Mouse (Mus musculus) hindbrain, postnatal 0 days (tissue): ENCODE results near the gene P4hb. TPM values are rescaled to one million over a fixed set of nuclear protein-coding genes. Genes with fewer than 3 reads are reported as not detected.
"Not testable (repeated sequence)": the region's sequence is repeated elsewhere in the genome, so short reads cannot be mapped to it uniquely, and the experiment has no call there.

Experiments used
- ATAC-seq: fragments of 200-750 bp; cut with Nextera tagmentation; 2 replicates; pipeline ENCODE4 v1.8.0; 2017; ENCODE audit warnings: mild to moderate bottlenecking, moderate TSS enrichment, moderate library complexity
- DNase-seq: peaks from one replicate; pipeline ENCODE4 v3.0.0-alpha.2; 2015; ENCODE audit warnings: low spot score
- H3K27ac ChIP-seq: fragments of 300-500 bp; sonication (generic); 2 replicates; pipeline ENCODE4 v1.5.1; 2014; ENCODE audit warnings: mild to moderate bottlenecking
- H3K27me3 ChIP-seq: fragments of 300-500 bp; sonication (generic); 2 replicates; pipeline ENCODE4 v1.6.1; 2014; ENCODE audit warnings: low read length, mixed read lengths; ENCODE audit not compliant: insufficient read depth
- H3K36me3 ChIP-seq: fragments of 300-500 bp; sonication (generic); 2 replicates; pipeline ENCODE4 v1.6.1; 2014; ENCODE audit warnings: low read length, mixed read lengths; ENCODE audit not compliant: insufficient read depth
- H3K4me1 ChIP-seq: fragments of 300-500 bp; sonication (generic); 2 replicates; pipeline ENCODE4 v1.6.1; 2014; ENCODE audit warnings: antibody characterized with exemption, low read length, mixed read lengths; ENCODE audit not compliant: insufficient read depth
- H3K4me2 ChIP-seq: fragments of 300-500 bp; sonication (generic); 2 replicates; pipeline ENCODE4 v1.6.1; 2014; ENCODE audit warnings: low read depth, mild to moderate bottlenecking, low read length, moderate library complexity, mixed read lengths
- H3K4me3 ChIP-seq: fragments of 300-500 bp; sonication (generic); 2 replicates; pipeline ENCODE4 v1.5.1; 2014; ENCODE audit warnings: low read length
- H3K9ac ChIP-seq: fragments of 300-500 bp; sonication (generic); replicated peaks from 2 replicates; pipeline ENCODE4 v1.6.1; 2014; ENCODE audit warnings: mild to moderate bottlenecking, low read length, moderate library complexity, mixed read lengths
- H3K9me3 ChIP-seq: fragments of 300-500 bp; sonication (generic); 2 replicates; pipeline ENCODE4 v1.6.1; 2016; ENCODE audit warnings: low read length, mixed read lengths
- CTCF ChIP-seq: IDR thresholded peaks from 2 replicates; pipeline ENCODE4 v1.5.1; 2016; ENCODE audit warnings: antibody characterized with exemption, control low read depth, low read depth
- WGBS: fragments of 180-500 bp; shearing (Covaris S2); extraction: QIAGEN DNeasy Blood & Tissue Kit; methylation state at CpG from one replicate; pipeline ENCODE4 v1.1.7; 2014; 5-methylcytosine and 5-hydroxymethylcytosine counted together
- polyA plus RNA-seq: library from polyadenylated mRNA; unstranded; fragments of >200 nt; fragmentation: Nextera tagmentation; extraction: Ambion mirVana; gene quantifications from 2 replicates; pipeline ENCODE4 v1.2.1, GENCODE M21; 2015
- total RNA-seq: library from RNA; depleted of rRNA; stranded (reverse); fragments of >200 nt; gene quantifications from 2 replicates; pipeline ENCODE4 v1.2.3, GENCODE M21; 2014

P4hb gene
- total and polyA plus RNA-seq, 2 experiments from 2014 or later, result 147 to 222 TPM

- H3K9ac ChIP-seq, result no peak overlapping the region
- no peak overlapping the region for H3K4me2 ChIP-seq
- no peak for DNase-seq
- 97% methylated on average over 13 of the region's 13 CpGs for WGBS
- ATAC-seq, result no peak
- peaks cover 84% of the 10 kb centered on the region for H3K36me3 ChIP-seq
- H3K9me3 ChIP-seq, result no peaks in the 10 kb centered on the region
- no peak overlapping the region for H3K4me3 ChIP-seq
- H3K27ac ChIP-seq, result no peak overlapping the region
- H3K4me1 ChIP-seq, result no peaks in the 10 kb centered on the region
- no peaks in the 10 kb centered on the region for H3K27me3 ChIP-seq
- TF ChIP-seq CTCF, result no peak
Observed at GRCm38 (mm10) chr11:120562949-120563348, 10.1 kb downstream of the P4hb start.

GRCm38 (mm10) chr11:120560952-120561728, 11.9 kb downstream of the P4hb start:
- WGBS, result 95% methylated on average over 13 of the region's 13 CpGs
- no peak overlapping the region for H3K4me2 ChIP-seq
- ATAC-seq (no peak), DNase-seq (no peak)
- H3K9ac ChIP-seq, result no peak overlapping the region
- no peak for TF ChIP-seq CTCF
- peaks cover 66% of the 10 kb centered on the region for H3K36me3 ChIP-seq
- no peaks in the 10 kb centered on the region for H3K4me1 ChIP-seq
- no peak overlapping the region for H3K27ac ChIP-seq
- H3K27me3 ChIP-seq, result no peaks in the 10 kb centered on the region
- no peak overlapping the region for H3K4me3 ChIP-seq
- H3K9me3 ChIP-seq, result no peaks in the 10 kb centered on the region

DNA sequence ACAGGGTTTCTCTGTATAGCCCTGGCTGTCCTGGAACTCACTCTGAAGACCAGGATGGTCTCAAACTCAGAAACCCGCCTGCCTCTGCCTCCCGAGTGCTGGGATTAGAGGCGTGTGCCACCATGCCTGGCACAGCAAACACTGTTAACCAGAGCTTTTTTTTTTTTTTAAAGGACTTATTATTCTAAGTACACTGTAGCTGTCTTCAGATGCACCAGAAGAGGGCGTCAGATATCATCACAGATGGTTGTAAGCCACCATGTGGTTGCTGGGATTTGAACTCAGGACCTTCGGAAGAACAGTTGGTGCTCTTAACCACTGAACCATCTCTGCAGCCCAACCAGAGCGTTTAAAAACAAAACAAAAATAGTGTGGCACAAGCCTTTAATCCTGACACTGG, 14.2 kb downstream of the P4hb start:
- H3K27ac ChIP-seq, H3K4me1 ChIP-seq, H3K9me3 ChIP-seq, H3K27me3 ChIP-seq, DNase-seq, H3K4me2 ChIP-seq, H3K9ac ChIP-seq, H3K4me3 ChIP-seq, ATAC-seq: not testable (repeated sequence)
- 90% methylated on average over 6 of the region's 6 CpGs for WGBS
- H3K36me3 ChIP-seq, result peaks cover 45% of the 10 kb centered on the region

GRCm38 (mm10) chr11:120555260-120555659, 17.8 kb downstream of the P4hb start:
- no peak overlapping the region for H3K9ac ChIP-seq
- no peak for TF ChIP-seq CTCF
- H3K4me2 ChIP-seq, result no peak overlapping the region
- no peak for ATAC-seq
- DNase-seq, result no peak
- H3K4me3 ChIP-seq, result no peak overlapping the region
- H3K27me3 ChIP-seq, result no peaks in the 10 kb centered on the region
- peaks cover 10% of the 10 kb centered on the region; the same call in 1 of the 2 replicates for H3K36me3 ChIP-seq
- H3K4me1 ChIP-seq, result 0 out of 2 replicates have a peak, but pooled peaks cover 2% of the 10 kb centered on the region
- H3K27ac ChIP-seq, result no peak overlapping the region
- WGBS, result 82% methylated on average over 2 of the region's 2 CpGs
- H3K9me3 ChIP-seq, result no peaks in the 10 kb centered on the region

GRCm38 (mm10) chr11:120554834-120555233, 18.2 kb downstream of the P4hb start:
- H3K27me3 ChIP-seq, result no peaks in the 10 kb centered on the region
- H3K9ac ChIP-seq, result no peak overlapping the region
- H3K27ac ChIP-seq, result no peak overlapping the region
- no peak overlapping the region for H3K4me3 ChIP-seq
- peaks cover 8% of the 10 kb centered on the region; the same call in 1 of the 2 replicates for H3K36me3 ChIP-seq
- H3K9me3 ChIP-seq, result no peaks in the 10 kb centered on the region
- 78% methylated on average over 7 of the region's 7 CpGs for WGBS
- ATAC-seq, result no peak
- DNase-seq, result no peak
- no peak overlapping the region for H3K4me2 ChIP-seq
- TF ChIP-seq CTCF, result no peak
- peaks cover 5% of the 10 kb centered on the region; the same call in 1 of the 2 replicates for H3K4me1 ChIP-seq

- H3K27me3 ChIP-seq, result no peaks in the 10 kb centered on the region
- DNase-seq (no peak), ATAC-seq (no peak)
- TF ChIP-seq CTCF, result no peak
- H3K4me1 ChIP-seq, result peaks cover 16% of the 10 kb centered on the region
- H3K4me3 ChIP-seq, result no peak overlapping the region
- H3K4me2 ChIP-seq, result no peak overlapping the region
- H3K9ac ChIP-seq, result no peak overlapping the region
- no peak overlapping the region for H3K27ac ChIP-seq
- no peaks in the 10 kb centered on the region for H3K9me3 ChIP-seq
- H3K36me3 ChIP-seq, result no peaks in the 10 kb centered on the region
- 59% methylated on average over 5 of the region's 5 CpGs for WGBS
Observed at GRCm38 (mm10) chr11:120552736-120553135, 20.3 kb downstream of the P4hb start.

DNA sequence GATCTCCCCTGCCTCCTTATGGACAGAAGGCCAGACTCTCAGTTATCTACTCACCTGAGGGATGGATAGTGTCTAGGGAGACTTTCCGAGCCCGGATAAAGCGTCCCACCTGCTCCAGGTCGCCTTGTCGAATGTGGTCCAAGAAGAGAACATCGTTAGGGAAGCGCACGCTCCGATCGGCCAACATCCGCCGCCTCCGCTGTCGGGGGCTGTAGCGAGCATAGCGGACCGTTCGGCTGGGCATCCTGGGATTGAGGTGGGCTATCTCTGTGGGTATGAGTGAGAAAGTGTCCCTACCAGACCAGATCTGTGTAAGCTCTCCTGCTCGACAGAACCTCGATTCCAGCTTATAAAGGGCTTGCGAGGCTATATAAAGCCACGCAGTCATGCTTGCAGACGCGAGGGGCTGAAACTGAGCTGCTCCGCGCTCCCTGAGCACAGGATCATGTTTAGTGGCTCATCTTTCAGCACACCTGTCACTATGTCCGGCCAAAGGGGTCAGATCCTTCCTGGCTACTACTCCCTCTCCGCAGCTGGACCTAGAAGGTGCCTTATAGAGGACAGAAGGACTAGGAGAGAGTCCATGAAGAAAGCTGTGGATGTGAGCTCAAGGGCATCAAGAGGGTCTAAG, 22.1 kb downstream of the P4hb start, which contains the start of gene Ppp1r27:
TSS of gene Ppp1r27 (minus strand) at position 323 of the 631 bp plus-strand sequence.
- H3K9me3 ChIP-seq, result no peaks in the 10 kb centered on the region
- no peak for TF ChIP-seq CTCF
- peak within 1 kb of the TSS; percentile 84 for H3K27ac ChIP-seq
- H3K27me3 ChIP-seq, result no peaks in the 10 kb centered on the region
- peak within 1 kb of the TSS; percentile 86 for H3K4me2 ChIP-seq
- ATAC-seq, result no peak
- H3K4me1 ChIP-seq, result peaks cover 16% of the 10 kb centered on the region
- H3K4me3 ChIP-seq, result peak within 1 kb of the TSS; percentile 74
- DNase-seq, result no peak
- H3K9ac ChIP-seq, result peak within 1 kb of the TSS; percentile 92
- 95% methylated on average over 28 of the region's 28 CpGs for WGBS
- H3K36me3 ChIP-seq, result no peaks in the 10 kb centered on the region
